Mouse (Mus musculus) frontal cortex, adult 2 months (tissue): ENCODE measurements at regions not wholly inside any gene's neighbourhood (a gene's known extent, or its start where the extent isn't known, plus 50 kb on each side); places are given as distances from the start of the nearest gene placed in this dataset.

Experiments
- DNase-seq, 2 experiments: peaks; one replicate each; pipeline ENCODE4 v3.0.0; 2022; ENCODE audit warnings: low spot score in 1 of 2; ENCODE audit errors: extremely low spot score in 1 of 2

- no peak for DNase-seq
Observed at GRCm38 (mm10) chr10:104367219-104367618, 173.4 kb downstream of the Gm4340 start.

GRCm38 (mm10) chr10:104374567-104374966 is 180.7 kb downstream of the Gm4340 start:
- DNase-seq, result no peak

- DNase-seq, result no peak
Observed at GRCm38 (mm10) chr10:104388254-104388653, 194.4 kb downstream of the Gm4340 start.

GRCm38 (mm10) chr10:104395711-104396110 is 201.9 kb downstream of the Gm4340 start:
- DNase-seq, result no peak

GRCm38 (mm10) chr10:104408751-104409150 is 214.9 kb downstream of the Gm4340 start:
- no peak for DNase-seq

- no peak for DNase-seq
Observed at GRCm38 (mm10) chr10:104422541-104422940, 228.7 kb downstream of the Gm4340 start.

GRCm38 (mm10) chr10:104423161-104423560 is 229.3 kb downstream of the Gm4340 start:
- no peak for DNase-seq

GRCm38 (mm10) chr10:104423761-104424160 is 229.9 kb downstream of the Gm4340 start:
- no peak for DNase-seq

GRCm38 (mm10) chr10:104444926-104445325 is 251.1 kb downstream of the Gm4340 start:
- DNase-seq, result peak; percentile 16 to 26

- DNase-seq, result peak in 1 of 2 experiments; percentile 4
Observed at GRCm38 (mm10) chr10:104455549-104456351, 261.9 kb downstream of the Gm4340 start.

- DNase-seq, result no peak
Observed at GRCm38 (mm10) chr10:104456352-104456725, 262.5 kb downstream of the Gm4340 start.

- DNase-seq, result no peak
Observed at GRCm38 (mm10) chr10:104486226-104486944, 292.5 kb downstream of the Gm4340 start.

- DNase-seq, result no peak
Observed at GRCm38 (mm10) chr10:104489301-104489700, 295.5 kb downstream of the Gm4340 start.

- no peak for DNase-seq
Observed at GRCm38 (mm10) chr10:104490943-104491631, 297.2 kb downstream of the Gm4340 start.
